Mouse (Mus musculus) liver, embryonic 13.5 days (tissue): ENCODE results near the gene Myo1g. TPM values are rescaled to one million over a fixed set of nuclear protein-coding genes. Genes with fewer than 3 reads are reported as not detected.
A peak's percentile ranks its signal among the peaks of the same experiment; 100 is the strongest.
"Not testable (repeated sequence)": the region's sequence is repeated elsewhere in the genome, so short reads cannot be mapped to it uniquely, and the experiment has no call there.

ENCODE experiments used
- ATAC-seq: fragments of 200-750 bp; cut with Nextera tagmentation; 2 replicates; pipeline ENCODE4 v1.8.0; 2017; ENCODE audit warnings: low read depth, mild to moderate bottlenecking, moderate number of reproducible peaks, moderate library complexity
- DNase-seq: peaks from one replicate; pipeline ENCODE4 v3.0.0; 2022
- H3K27ac ChIP-seq: fragments of 300-500 bp; sonication (generic); 2 replicates; pipeline ENCODE4 v1.5.1; 2015; ENCODE audit warnings: moderate library complexity, mild to moderate bottlenecking, inconsistent platforms
- H3K27me3 ChIP-seq: fragments of 300-500 bp; sonication (generic); 2 replicates; pipeline ENCODE4 v1.6.1; 2015; ENCODE audit warnings: mild to moderate bottlenecking, inconsistent platforms
- H3K36me3 ChIP-seq: fragments of 300-500 bp; sonication (generic); 2 replicates; pipeline ENCODE4 v1.6.1; 2015; ENCODE audit warnings: mild to moderate bottlenecking, inconsistent platforms
- H3K4me1 ChIP-seq: fragments of 300-500 bp; sonication (generic); replicated peaks from 2 replicates; pipeline ENCODE4 v1.6.1; 2015; ENCODE audit warnings: inconsistent platforms
- H3K4me2 ChIP-seq: fragments of 300-500 bp; sonication (generic); 2 replicates; pipeline ENCODE4 v1.6.1; 2015; ENCODE audit warnings: inconsistent platforms, mild to moderate bottlenecking, moderate library complexity
- H3K4me3 ChIP-seq: fragments of 300-500 bp; sonication (generic); replicated peaks from 2 replicates; pipeline ENCODE4 v1.5.1; 2015; ENCODE audit warnings: mild to moderate bottlenecking, inconsistent platforms
- H3K9ac ChIP-seq: fragments of 300-500 bp; sonication (generic); 2 replicates; pipeline ENCODE4 v1.6.1; 2015; ENCODE audit warnings: mild to moderate bottlenecking, inconsistent platforms
- H3K9me3 ChIP-seq: fragments of 300-500 bp; sonication (generic); replicated peaks from 2 replicates; pipeline ENCODE4 v1.6.1; 2016; ENCODE audit warnings: inconsistent platforms
- WGBS: fragments of 180-500 bp; shearing (Covaris S2); methylation state at CpG from one replicate; pipeline ENCODE4 v1.1.7; 2015; ENCODE audit not compliant: insufficient replicate concordance; 5-methylcytosine and 5-hydroxymethylcytosine counted together
- polyA plus RNA-seq: library from polyadenylated mRNA; unstranded; fragments of >200 nt; fragmentation: Nextera tagmentation; extraction: Ambion mirVana; gene quantifications from 2 replicates; pipeline ENCODE4 v1.2.1, GENCODE M21; 2015

The Myo1g gene
- polyA plus RNA-seq, 1 experiment from 2014 or later, result 5.3 TPM

GRCm38 (mm10) chr11:6528186-6529006 lies 7.6 kb upstream of the Myo1g start:
- Histone ChIP-seq H3K27ac (peak overlapping the region; percentile 83), H3K36me3 (peaks cover 30% of the 10 kb centered on the region), H3K9me3 (0 out of 2 replicates have a peak, but pooled peaks cover 2% of the 10 kb centered on the region), H3K4me2 (peak overlapping the region; percentile 85), H3K27me3 (no peaks in the 10 kb centered on the region), H3K4me1 (peaks cover 39% of the 10 kb centered on the region), H3K9ac (peak overlapping the region; percentile 84), H3K4me3 (peak overlapping the region; percentile 73)
- ATAC-seq, result peak; percentile 94
- peak; percentile 96 for DNase-seq
- WGBS, result under 1% methylated on average over 51 of the region's 51 CpGs

- Histone ChIP-seq H3K9ac (peak overlapping the region; percentile 84), H3K27ac (peak overlapping the region; percentile 83), H3K4me3 (peak overlapping the region; percentile 73), H3K27me3 (no peaks in the 10 kb centered on the region), H3K9me3 (0 out of 2 replicates have a peak, but pooled peaks cover 2% of the 10 kb centered on the region), H3K4me1 (peaks cover 43% of the 10 kb centered on the region), H3K4me2 (peak overlapping the region; percentile 85), H3K36me3 (peaks cover 30% of the 10 kb centered on the region)
- WGBS, result 3% methylated on average over 10 of the region's 10 CpGs
- ATAC-seq (peak; percentile 10), DNase-seq (no peak)
Observed at GRCm38 (mm10) chr11:6527256-6528185, 6.8 kb upstream of the Myo1g start.

GRCm38 (mm10) chr11:6526526-6527255 lies 5.9 kb upstream of the Myo1g start:
- Histone ChIP-seq H3K4me1 (peaks cover 43% of the 10 kb centered on the region), H3K36me3 (peaks cover 30% of the 10 kb centered on the region), H3K4me3 (peak overlapping the region; percentile 73), H3K9ac (peak overlapping the region; percentile 84), H3K4me2 (peak overlapping the region; percentile 85), H3K27ac (peak overlapping the region; percentile 83)
- 15% methylated on average over 12 of the region's 16 CpGs for WGBS
- not testable (repeated sequence) for ATAC-seq, H3K27me3 ChIP-seq, H3K9me3 ChIP-seq
- peak; percentile 14 for DNase-seq

- ATAC-seq (no peak), DNase-seq (no peak)
- Histone ChIP-seq H3K4me2 (no peak overlapping the region), H3K36me3 (peaks cover 30% of the 10 kb centered on the region), H3K27ac (peak overlapping the region; percentile 39; the same call in 1 of the 2 replicates), H3K4me1 (peaks cover 44% of the 10 kb centered on the region), H3K4me3 (no peak overlapping the region), H3K9me3 (no peaks in the 10 kb centered on the region), H3K9ac (no peak overlapping the region), H3K27me3 (no peaks in the 10 kb centered on the region)
- WGBS, result 79% methylated on average over 1 of the region's 1 CpGs
Observed at GRCm38 (mm10) chr11:6525241-6525640, 4.5 kb upstream of the Myo1g start.

- H3K9ac ChIP-seq, result no peak overlapping the region
- peaks cover 30% of the 10 kb centered on the region for H3K36me3 ChIP-seq
- H3K4me2 ChIP-seq, result no peak overlapping the region
- H3K4me3 ChIP-seq, result no peak overlapping the region
- H3K4me1 ChIP-seq, result peaks cover 47% of the 10 kb centered on the region
- 82% methylated on average over 4 of the region's 4 CpGs for WGBS
- ATAC-seq (no peak), DNase-seq (no peak)
- peak overlapping the region; percentile 39; the same call in 1 of the 2 replicates for H3K27ac ChIP-seq
- H3K9me3 ChIP-seq, result no peaks in the 10 kb centered on the region
- H3K27me3 ChIP-seq, result no peaks in the 10 kb centered on the region
Observed at GRCm38 (mm10) chr11:6524880-6525238, 4.1 kb upstream of the Myo1g start.

GRCm38 (mm10) chr11:6524165-6524879 lies 3.6 kb upstream of the Myo1g start:
- H3K36me3 ChIP-seq, result peaks cover 30% of the 10 kb centered on the region
- DNase-seq (no peak), ATAC-seq (no peak)
- H3K9ac ChIP-seq, result no peak overlapping the region
- H3K4me2 ChIP-seq, result no peak overlapping the region
- H3K27ac ChIP-seq, result no peak overlapping the region
- H3K4me3 ChIP-seq, result no peak overlapping the region
- no peaks in the 10 kb centered on the region for H3K9me3 ChIP-seq
- WGBS, result 73% methylated on average over 8 of the region's 8 CpGs
- peaks cover 53% of the 10 kb centered on the region for H3K4me1 ChIP-seq
- H3K27me3 ChIP-seq, result no peaks in the 10 kb centered on the region

GRCm38 (mm10) chr11:6523662-6524088 lies 2.9 kb upstream of the Myo1g start:
- DNase-seq, result no peak
- no peak overlapping the region for H3K9ac ChIP-seq
- no peaks in the 10 kb centered on the region for H3K27me3 ChIP-seq
- 26% methylated on average over 1 of the region's 1 CpGs for WGBS
- H3K9me3 ChIP-seq, result no peaks in the 10 kb centered on the region
- no peak overlapping the region for H3K4me2 ChIP-seq
- H3K4me1 ChIP-seq, result peaks cover 52% of the 10 kb centered on the region
- H3K36me3 ChIP-seq, result peaks cover 30% of the 10 kb centered on the region
- no peak overlapping the region for H3K4me3 ChIP-seq
- no peak for ATAC-seq
- 0 out of 2 replicates have a peak overlapping the region, but pooled peaks have one; percentile 23 for H3K27ac ChIP-seq

- no peak overlapping the region for H3K4me2 ChIP-seq
- ATAC-seq, result no peak
Observed at GRCm38 (mm10) chr11:6522782-6523525, 2.2 kb upstream of the Myo1g start.

GRCm38 (mm10) chr11:6519491-6520033 lies 1.2 kb downstream of the Myo1g start:
- Histone ChIP-seq H3K4me2 (peak overlapping the region; percentile 34), H3K9me3 (no peaks in the 10 kb centered on the region), H3K4me3 (peak overlapping the region; percentile 31), H3K9ac (0 out of 2 replicates have a peak overlapping the region, but pooled peaks have one; percentile 20), H3K27me3 (no peaks in the 10 kb centered on the region), H3K27ac (peak overlapping the region; percentile 57), H3K4me1 (peaks cover 20% of the 10 kb centered on the region), H3K36me3 (peaks cover 9% of the 10 kb centered on the region)
- 15% methylated on average over 11 of the region's 11 CpGs for WGBS
- ATAC-seq (peak; percentile 22; the same call in 1 of the 2 replicates), DNase-seq (no peak)

More at GRCm38 (mm10) chr11:6522782-6523525, 2.2 kb upstream of the Myo1g start:
- Histone ChIP-seq H3K36me3 (peaks cover 30% of the 10 kb centered on the region), H3K9ac (no peak overlapping the region), H3K4me3 (no peak overlapping the region), H3K4me1 (peaks cover 47% of the 10 kb centered on the region), H3K27me3 (no peaks in the 10 kb centered on the region), H3K9me3 (no peaks in the 10 kb centered on the region), H3K27ac (peak overlapping the region; percentile 23; the same call in 1 of the 2 replicates)
- 56% methylated on average over 9 of the region's 9 CpGs for WGBS
- no peak for DNase-seq
